Mouse (Mus musculus): ENCODE data around the gene Tpst1.

GRCm38 (mm10) chr5:130078096-130078833 lies 5.1 kb downstream of the Tpst1 start:
- TF ChIP-seq CTCF (IDR thresholded peaks at IDR 0.05; ENCODE audit: low read depth, low read length): no peak
- TF ChIP-seq POLR2A (IDR thresholded peaks at IDR 0.05; ENCODE audit: extremely low read depth, insufficient read depth, low read length): no peak
